8 mouse cellular contexts compared by ENCODE assay signal in genomic region chr19:16050220-16051055, GRCm38 (mm10).
DNase-seq lines count a peak whose midpoint lies in the region; ATAC-seq and TF ChIP-seq lines count a peak whose summit lies in the region.

No protein-coding gene starts in this region.

- H3K4me3 ChIP-seq in kidney, adult 2 months (ENCODE audit: insufficient read depth, low read depth, low read length): peak overlapping the region; percentile 61
- peak overlapping the region; percentile 54 for H3K4me3 ChIP-seq in embryonic facial prominence, embryonic 10.5 days
- peak overlapping the region; percentile 25; the same call in 1 of the 2 replicates for H3K4me3 ChIP-seq in hindbrain, embryonic 11.5 days (ENCODE audit: low read depth, low read length)
- peak overlapping the region; percentile 34 for H3K4me3 ChIP-seq in limb, embryonic 10.5 days
- peak overlapping the region; percentile 27 for H3K4me3 ChIP-seq in midbrain, embryonic 14.5 days (replicated peaks; ENCODE audit: low read depth, low read length)

- DNase-seq in kidney, adult 2 months: peak; percentile 5
- no peak for DNase-seq in kidney, postnatal 10 days
- peak; percentile 68 for DNase-seq in embryonic facial prominence, embryonic 10.5 days (ENCODE audit: low spot score)
- DNase-seq in hindbrain, embryonic 11.5 days (ENCODE audit: low spot score): peak; percentile 76
- DNase-seq in limb, embryonic 10.5 days (ENCODE audit: low spot score): peak; percentile 43
- DNase-seq in midbrain, embryonic 14.5 days: peak; percentile 67
- DNase-seq in urinary bladder, postnatal 4 days (ENCODE audit: low spot score in 2 of 2): no peak
- no peak for DNase-seq in spleen, postnatal 4 days (ENCODE audit: low spot score in 2 of 2)

- TF ChIP-seq POLR2A in kidney, adult 2 months (IDR thresholded peaks at IDR 0.05; ENCODE audit: low read depth, low read length): no peak

- peaks cover 2% of the 10 kb centered on the region for H3K27me3 ChIP-seq in kidney, adult 2 months (replicated peaks; ENCODE audit: control insufficient read depth, insufficient read depth, low read length)
- H3K27me3 ChIP-seq in embryonic facial prominence, embryonic 10.5 days (replicated peaks; ENCODE audit: low read depth, poor library complexity, severe bottlenecking): no peaks in the 10 kb centered on the region
- H3K27me3 ChIP-seq in hindbrain, embryonic 11.5 days (ENCODE audit: control insufficient read depth, insufficient read depth, low read length): no peaks in the 10 kb centered on the region
- H3K27me3 ChIP-seq in limb, embryonic 10.5 days (ENCODE audit: low read depth, poor library complexity, severe bottlenecking): no peaks in the 10 kb centered on the region
- no peaks in the 10 kb centered on the region for H3K27me3 ChIP-seq in midbrain, embryonic 14.5 days (ENCODE audit: control insufficient read depth, insufficient read depth, low read length)

- no peak overlapping the region; the same call in 1 of the 2 replicates for H3K27ac ChIP-seq in kidney, adult 2 months (ENCODE audit: insufficient read depth, low read depth, low read length)
- peak overlapping the region; percentile 75 for H3K27ac ChIP-seq in embryonic facial prominence, embryonic 10.5 days (replicated peaks)
- H3K27ac ChIP-seq in hindbrain, embryonic 11.5 days (ENCODE audit: low read depth, low read length): peak overlapping the region; percentile 81
- H3K27ac ChIP-seq in limb, embryonic 10.5 days: no peak overlapping the region
- H3K27ac ChIP-seq in midbrain, embryonic 14.5 days (replicated peaks; ENCODE audit: low read depth, low read length): peak overlapping the region; percentile 67

- H3K9ac ChIP-seq in hindbrain, embryonic 11.5 days (ENCODE audit: low read depth, low read length): peak overlapping the region; percentile 35
- H3K9ac ChIP-seq in midbrain, embryonic 14.5 days (replicated peaks; ENCODE audit: low read length): no peak overlapping the region; the same call in 1 of the 2 replicates

- H3K4me2 ChIP-seq in hindbrain, embryonic 11.5 days (replicated peaks; ENCODE audit: low read depth, low read length): peak overlapping the region; percentile 51
- peak overlapping the region; percentile 58 for H3K4me2 ChIP-seq in midbrain, embryonic 14.5 days (ENCODE audit: low read length)

- 34% methylated on average over 18 of the region's 18 CpGs for WGBS in kidney, adult 2 months
- 8% methylated on average over 18 of the region's 18 CpGs for WGBS in embryonic facial prominence, embryonic 10.5 days
- WGBS in hindbrain, embryonic 11.5 days: 8% methylated on average over 18 of the region's 18 CpGs
- WGBS in limb, embryonic 10.5 days: 22% methylated on average over 18 of the region's 18 CpGs
- 3% methylated on average over 18 of the region's 18 CpGs for WGBS in midbrain, embryonic 14.5 days

- H3K36me3 ChIP-seq in kidney, adult 2 months (ENCODE audit: control insufficient read depth, insufficient read depth, low read length): no peaks in the 10 kb centered on the region
- H3K36me3 ChIP-seq in embryonic facial prominence, embryonic 10.5 days (replicated peaks): no peaks in the 10 kb centered on the region
- no peaks in the 10 kb centered on the region for H3K36me3 ChIP-seq in hindbrain, embryonic 11.5 days (ENCODE audit: control insufficient read depth, insufficient read depth, low read length)
- no peaks in the 10 kb centered on the region for H3K36me3 ChIP-seq in limb, embryonic 10.5 days
- no peaks in the 10 kb centered on the region for H3K36me3 ChIP-seq in midbrain, embryonic 14.5 days (ENCODE audit: control insufficient read depth, insufficient read depth, low read length)

- no peaks in the 10 kb centered on the region for H3K9me3 ChIP-seq in embryonic facial prominence, embryonic 10.5 days
- H3K9me3 ChIP-seq in hindbrain, embryonic 11.5 days (ENCODE audit: control insufficient read depth, low read length): no peaks in the 10 kb centered on the region
- H3K9me3 ChIP-seq in limb, embryonic 10.5 days (replicated peaks): no peaks in the 10 kb centered on the region
- no peaks in the 10 kb centered on the region for H3K9me3 ChIP-seq in midbrain, embryonic 14.5 days (ENCODE audit: control insufficient read depth, low read length)

- ATAC-seq in hindbrain, embryonic 11.5 days (ENCODE audit: low FRiP score): peak; percentile 94
- peak; percentile 78 for ATAC-seq in midbrain, embryonic 14.5 days (ENCODE audit: low FRiP score, low TSS enrichment)

- TF ChIP-seq CTCF in kidney, adult 2 months (conservative IDR thresholded peaks at IDR 0.05; ENCODE audit: insufficient read depth, insufficient read length, low read depth, low read length): no peak

- H3K4me1 ChIP-seq in kidney, adult 2 months (ENCODE audit: control insufficient read depth, insufficient read depth, low read length): no peaks in the 10 kb centered on the region
- H3K4me1 ChIP-seq in embryonic facial prominence, embryonic 10.5 days: peaks cover 14% of the 10 kb centered on the region
- H3K4me1 ChIP-seq in hindbrain, embryonic 11.5 days (replicated peaks; ENCODE audit: control insufficient read depth, insufficient read depth, low read length): 0 out of 2 replicates have a peak, but pooled peaks cover 2% of the 10 kb centered on the region
- H3K4me1 ChIP-seq in limb, embryonic 10.5 days: peaks cover 10% of the 10 kb centered on the region
- H3K4me1 ChIP-seq in midbrain, embryonic 14.5 days (ENCODE audit: control insufficient read depth, insufficient read depth, low read length): peaks cover 5% of the 10 kb centered on the region; the same call in 1 of the 2 replicates

Comparison
In these comparisons a context has a peak if more than half of its experiments do, and no peak if none do; other contexts are left out.
1. DNase-seq: peak in kidney, adult 2 months (single experiment), embryonic facial prominence, embryonic 10.5 days (single experiment), hindbrain, embryonic 11.5 days (single experiment), limb, embryonic 10.5 days (single experiment) and midbrain, embryonic 14.5 days (single experiment); none in kidney, postnatal 10 days (single experiment), urinary bladder, postnatal 4 days (0 of 2) and spleen, postnatal 4 days (0 of 2).
2. H3K27ac ChIP-seq: peak in embryonic facial prominence, embryonic 10.5 days (single experiment), hindbrain, embryonic 11.5 days (single experiment) and midbrain, embryonic 14.5 days (single experiment); none in kidney, adult 2 months (single experiment) and limb, embryonic 10.5 days (single experiment).
3. Peak in every context shown above with its lines, with median percentiles within 50 percentile points of each other: H3K4me3 ChIP-seq.